Mouse (Mus musculus) megakaryocyte, embryonic 14.5 days (primary cell): ENCODE results near the gene BC048403.

ENCODE experiments used
- FLI1 ChIP-seq: IDR thresholded peaks from 2 replicates; pipeline ENCODE4 v1.6.1; 2012; ENCODE audit warnings: low read length, inconsistent platforms, mixed read lengths
- GATA1 ChIP-seq: IDR thresholded peaks from 3 replicates; pipeline ENCODE4 v1.6.1; 2012; ENCODE audit warnings: mixed read lengths, low read length, inconsistent platforms, borderline replicate concordance

DNA sequence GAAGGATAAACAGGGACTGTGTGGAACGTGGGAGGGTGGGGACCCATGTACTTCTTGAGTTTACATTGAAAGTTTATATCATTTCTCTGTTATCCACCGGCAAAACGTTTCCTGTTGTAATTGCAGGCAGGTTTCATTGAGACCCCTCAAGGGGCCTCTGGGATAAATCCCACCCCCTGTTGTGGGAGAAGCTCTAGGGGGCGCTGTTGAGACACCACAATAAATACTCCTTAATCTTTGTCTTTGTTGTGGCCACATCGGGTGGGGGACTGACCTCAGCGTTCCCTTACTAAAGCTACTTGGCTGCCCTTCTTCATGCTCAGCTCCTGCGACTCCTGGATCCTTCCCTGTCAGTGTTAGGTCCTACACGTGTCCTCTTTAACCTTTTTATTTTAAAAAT lies 19.4 kb downstream of the BC048403 start:
- TF ChIP-seq GATA1 (no peak), FLI1 (no peak)
